Mouse (Mus musculus) myocyte (in vitro differentiated cells): Measurements from ENCODE around the gene Cma2.

Experiments used
- CEBPB ChIP-seq: IDR thresholded peaks from 2 replicates; pipeline ENCODE4 v1.6.1; 2011; ENCODE audit warnings: mild to moderate bottlenecking, moderate library complexity; ENCODE audit not compliant: poor library complexity, insufficient read depth, severe bottlenecking
- TCF12 ChIP-seq: IDR thresholded peaks from one replicate; pipeline ENCODE4 v1.6.1; 2011; ENCODE audit warnings: mild to moderate bottlenecking, control low read depth; ENCODE audit not compliant: poor library complexity, insufficient read depth, severe bottlenecking

DNA sequence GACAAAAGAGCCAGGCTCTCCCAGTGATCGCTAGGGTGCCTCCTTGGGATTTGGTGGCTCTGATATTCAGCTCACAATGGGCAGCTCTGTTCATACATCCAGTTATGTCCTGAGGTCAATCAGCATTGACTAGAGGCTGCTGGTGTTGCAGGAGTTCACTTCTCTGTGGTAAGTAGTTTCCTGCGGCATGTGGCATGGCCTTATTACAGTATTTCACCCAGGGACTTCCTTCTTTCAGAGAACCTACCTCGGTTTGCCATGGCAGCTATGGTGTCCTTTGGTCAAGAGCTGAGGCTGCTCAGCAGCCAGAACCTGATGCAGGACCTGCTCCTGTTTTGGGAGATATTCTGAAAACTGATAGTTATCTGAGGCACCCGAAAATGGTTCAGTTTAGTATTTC, 23.9 kb upstream of the Cma2 start:
- TF ChIP-seq TCF12 (no peak), CEBPB (no peak)
